Mouse (Mus musculus) CH12.LX (cell line): ENCODE results near the gene Taar6. TPM values are rescaled to one million over a fixed set of nuclear protein-coding genes. Genes with fewer than 3 reads are reported as not detected.

Experiments
- DNase-seq: peaks from one replicate; pipeline ENCODE4 v3.0.0-alpha.2; 2013; ENCODE audit errors: extremely low read depth
- H3K27ac ChIP-seq: 2 replicates; pipeline ENCODE4 v1.5.1; 2012; ENCODE audit warnings: low read depth, mild to moderate bottlenecking, control low read depth, moderate library complexity; ENCODE audit not compliant: insufficient read depth
- H3K27me3 ChIP-seq: replicated peaks from 2 replicates; pipeline ENCODE3; 2012; ENCODE audit warnings: inconsistent platforms
- H3K36me3 ChIP-seq, 2 experiments: replicated peaks in 1 of 2; 2 replicates each; pipeline versions ENCODE3 to v1.6.1; 2012; ENCODE audit warnings: inconsistent platforms in 1 of 2, low read length in 1 of 2, mild to moderate bottlenecking in 1 of 2, mixed read lengths in 1 of 2, moderate library complexity in 1 of 2; ENCODE audit not compliant: control insufficient read depth in 1 of 2, insufficient read depth in 1 of 2
- H3K4me1 ChIP-seq, 2 experiments: 2 replicates each; pipeline ENCODE4 v1.6.1; 2012; ENCODE audit warnings: inconsistent platforms in 1 of 2, moderate library complexity in 1 of 2; ENCODE audit not compliant: insufficient read depth in 2 of 2, control insufficient read depth in 1 of 2
- H3K4me2 ChIP-seq: 2 replicates; pipeline ENCODE4 v1.6.1; 2012; ENCODE audit warnings: low read depth, mild to moderate bottlenecking, control low read depth; ENCODE audit not compliant: poor library complexity, insufficient read depth, severe bottlenecking
- H3K4me3 ChIP-seq, 3 experiments: fragments of 150-350 bp in 1 of 3; sonication (generic) in 1 of 3; replicated peaks in 1 of 3; 2 replicates each; pipeline versions ENCODE3 to v1.5.1; 2011 to 2012; ENCODE audit warnings: low read depth in 2 of 3, low read length in 2 of 3, mild to moderate bottlenecking in 2 of 3, moderate library complexity in 2 of 3, control low read depth in 1 of 3, improper control_type of control experiment in 1 of 3, inconsistent platforms in 1 of 3, mixed read lengths in 1 of 3; ENCODE audit not compliant: poor library complexity in 1 of 3
- H3K79me2 ChIP-seq: replicated peaks from 2 replicates; pipeline ENCODE4 v1.6.1; 2012; ENCODE audit warnings: mild to moderate bottlenecking, moderate library complexity; ENCODE audit not compliant: control insufficient read depth, poor library complexity, insufficient read depth, severe bottlenecking; ENCODE audit errors: extremely low read depth
- H3K9ac ChIP-seq: 2 replicates; pipeline ENCODE4 v1.6.1; 2012; ENCODE audit warnings: low read depth, mild to moderate bottlenecking, control low read depth, moderate library complexity; ENCODE audit not compliant: insufficient read depth
- H3K9me3 ChIP-seq: replicated peaks from 2 replicates; pipeline ENCODE3; 2012; ENCODE audit warnings: low read length, inconsistent platforms, mixed read lengths
- CHD2 ChIP-seq: IDR thresholded peaks from 2 replicates; pipeline ENCODE4 v1.6.1; 2011; ENCODE audit warnings: low read length, improper control_type of control experiment
- EP300 ChIP-seq: IDR thresholded peaks from 2 replicates; pipeline ENCODE4 v1.6.1; 2011; ENCODE audit warnings: low read length, improper control_type of control experiment
- ETS1 ChIP-seq: conservative IDR thresholded peaks from 2 replicates; pipeline ENCODE4 v1.6.1; 2012; ENCODE audit warnings: low read depth, mild to moderate bottlenecking, inconsistent platforms, low read length, improper control_type of control experiment, moderate library complexity
- MAX ChIP-seq: IDR thresholded peaks from 2 replicates; pipeline ENCODE4 v1.6.1; 2011; ENCODE audit warnings: low read length, improper control_type of control experiment
- MXI1 ChIP-seq: IDR thresholded peaks from 2 replicates; pipeline ENCODE4 v1.6.1; 2011; ENCODE audit warnings: mild to moderate bottlenecking, low read depth, low read length, improper control_type of control experiment
- NELFE ChIP-seq: IDR thresholded peaks from 2 replicates; pipeline ENCODE4 v1.6.1; 2011; ENCODE audit warnings: low read depth, low read length, improper control_type of control experiment
- SIN3A ChIP-seq: IDR thresholded peaks from 2 replicates; pipeline ENCODE4 v1.6.1; 2012; ENCODE audit warnings: low read length, improper control_type of control experiment, inconsistent platforms
- ZKSCAN1 ChIP-seq: IDR thresholded peaks from 2 replicates; pipeline ENCODE4 v1.6.1; 2012; ENCODE audit warnings: low read depth, inconsistent platforms, low read length, improper control_type of control experiment, borderline replicate concordance
- dilution Hi-C: fragments of 300-500 bp; cut with MboI; formaldehyde crosslinking; loops from 2 replicates; pipeline ENCODE4 v1.14.3; 2020; ENCODE audit warnings: low sequenced_read_pairs; ENCODE audit not compliant: extremely low pct_unique_long_range_greater_than_20kb, extremely low pct_ligation_motif_present
- in situ Hi-C: fragments of 300-500 bp; cut with MboI; formaldehyde crosslinking; loops from 3 replicates; pipeline ENCODE4 v1.14.3; 2019; ENCODE audit warnings: low sequenced_read_pairs, low pct_ligation_motif_present, low pct_unique_long_range_greater_than_20kb, mixed read lengths
- polyA plus RNA-seq: library from polyadenylated mRNA; unstranded; fragments of >175 nt; gene quantifications from 2 replicates; pipeline ENCODE4 v1.2.1, GENCODE M21; 2012; ENCODE audit warnings: low read depth; ENCODE audit not compliant: insufficient read length
- total RNA-seq, 2 experiments: library from RNA; depleted of rRNA; stranded (reverse); fragments of 300-350 nt in 1 of 2; fragments of >200 nt in 1 of 2; gene quantifications; 2 replicates each; pipeline ENCODE4 v1.2.3; 2012 to 2014

The Taar6 gene
- total and polyA plus RNA-seq, 3 experiments, result not detected

DNA sequence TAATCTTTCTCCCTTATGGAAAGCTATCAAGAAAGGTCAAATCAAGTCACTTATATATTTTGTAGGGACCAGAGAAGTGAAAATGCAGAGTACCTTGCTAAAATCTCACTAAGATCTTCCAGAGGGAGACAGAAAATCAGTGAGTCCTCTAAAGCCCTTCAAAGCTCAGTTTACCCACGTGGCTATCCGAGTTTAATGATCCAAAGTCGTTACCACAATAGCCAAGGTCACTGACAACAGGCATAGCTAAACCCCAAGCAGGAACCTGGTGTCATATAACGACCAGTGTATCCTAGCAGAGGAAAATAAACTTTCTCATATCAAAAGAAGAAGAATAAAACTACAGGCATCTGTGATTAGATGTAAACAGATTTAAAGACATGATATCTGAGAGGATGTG is 47.8 kb downstream of the Taar6 start:
- no peak overlapping the region for H3K27ac ChIP-seq
- H3K9me3 ChIP-seq, result no peaks in the 10 kb centered on the region
- no peak overlapping the region for H3K4me2 ChIP-seq
- H3K4me1 ChIP-seq, result no peaks in the 10 kb centered on the region
- DNase-seq, result no peak
- no peaks in the 10 kb centered on the region for H3K36me3 ChIP-seq
- no peak overlapping the region for H3K4me3 ChIP-seq
- dilution Hi-C loops, result no loop called here
- H3K27me3 ChIP-seq, result no peaks in the 10 kb centered on the region
- no peaks in the 10 kb centered on the region for H3K79me2 ChIP-seq
- in situ Hi-C loops, result no loop called here
- no peak overlapping the region for H3K9ac ChIP-seq
- TF ChIP-seq CHD2 (no peak), MAX (no peak), ETS1 (no peak), ZKSCAN1 (no peak), NELFE (no peak), SIN3A (no peak), EP300 (no peak), MXI1 (no peak)

Other genes with a start within 250 kb of the Taar6 start
- gene Rps12, start 198.4 kb downstream of the Taar6 start, total RNA-seq (2012; rRNA removed), result 5,116 and 5,207 TPM in 2 replicates
- gene Rps12, start 198.4 kb downstream of the Taar6 start, total RNA-seq (2014; rRNA removed), result 4,147 and 4,213 TPM in 2 replicates
- gene Rps12, start 198.4 kb downstream of the Taar6 start, polyA plus RNA-seq, result 140 and 211 TPM in 2 replicates
- gene Slc18b1, start 188.7 kb downstream of the Taar6 start, total RNA-seq (2012; rRNA removed), result not detected in 2 replicates
- not detected in 2 replicates for gene Slc18b1, start 188.7 kb downstream of the Taar6 start, total RNA-seq (2014; rRNA removed)
- 0.18 TPM in 1 of 2 replicates, not detected in the other for gene Slc18b1, start 188.7 kb downstream of the Taar6 start, polyA plus RNA-seq
- gene Vnn3, start 134.2 kb downstream of the Taar6 start, total RNA-seq (2012; rRNA removed), result not detected in 2 replicates
- not detected in 2 replicates for gene Vnn3, start 134.2 kb downstream of the Taar6 start, total RNA-seq (2014; rRNA removed)
- not detected in 2 replicates for gene Vnn3, start 134.2 kb downstream of the Taar6 start, polyA plus RNA-seq
- gene Vnn1, start 91.0 kb downstream of the Taar6 start, total RNA-seq (2012; rRNA removed), result not detected in 2 replicates
- gene Vnn1, start 91.0 kb downstream of the Taar6 start, total RNA-seq (2014; rRNA removed), result not detected in 2 replicates
- gene Vnn1, start 91.0 kb downstream of the Taar6 start, polyA plus RNA-seq, result not detected in 2 replicates
- gene Taar1, start 65.3 kb downstream of the Taar6 start, total RNA-seq (2012; rRNA removed), result not detected in 2 replicates
- not detected in 2 replicates for gene Taar1, start 65.3 kb downstream of the Taar6 start, total RNA-seq (2014; rRNA removed)
- gene Taar1, start 65.3 kb downstream of the Taar6 start, polyA plus RNA-seq, result not detected in 2 replicates
- not detected in 2 replicates for gene Taar2, start 47.1 kb downstream of the Taar6 start, total RNA-seq (2012; rRNA removed)
- not detected in 2 replicates for gene Taar2, start 47.1 kb downstream of the Taar6 start, total RNA-seq (2014; rRNA removed)
- not detected in 2 replicates for gene Taar2, start 47.1 kb downstream of the Taar6 start, polyA plus RNA-seq
- gene Taar3, start 36.1 kb downstream of the Taar6 start, total RNA-seq (2012; rRNA removed), result not detected in 2 replicates
- gene Taar3, start 36.1 kb downstream of the Taar6 start, total RNA-seq (2014; rRNA removed), result not detected in 2 replicates
- gene Taar3, start 36.1 kb downstream of the Taar6 start, polyA plus RNA-seq, result not detected in 2 replicates
- not detected in 2 replicates for gene Taar4, start 25.2 kb downstream of the Taar6 start, total RNA-seq (2012; rRNA removed)
- not detected in 2 replicates for gene Taar4, start 25.2 kb downstream of the Taar6 start, total RNA-seq (2014; rRNA removed)
- gene Taar4, start 25.2 kb downstream of the Taar6 start, polyA plus RNA-seq, result not detected in 2 replicates
- gene Taar5, start 14.9 kb downstream of the Taar6 start, total RNA-seq (2012; rRNA removed), result not detected in 2 replicates
- not detected in 2 replicates for gene Taar5, start 14.9 kb downstream of the Taar6 start, total RNA-seq (2014; rRNA removed)
- gene Taar5, start 14.9 kb downstream of the Taar6 start, polyA plus RNA-seq, result not detected in 2 replicates
- not detected in 2 replicates for gene Taar7a, start 7.8 kb upstream of the Taar6 start, total RNA-seq (2012; rRNA removed)
- gene Taar7a, start 7.8 kb upstream of the Taar6 start, total RNA-seq (2014; rRNA removed), result not detected in 2 replicates
- not detected in 2 replicates for gene Taar7a, start 7.8 kb upstream of the Taar6 start, polyA plus RNA-seq
- not detected in 2 replicates for gene Taar7b, start 14.3 kb upstream of the Taar6 start, total RNA-seq (2012; rRNA removed)
- not detected in 2 replicates for gene Taar7b, start 14.3 kb upstream of the Taar6 start, total RNA-seq (2014; rRNA removed)
- not detected in 2 replicates for gene Taar7b, start 14.3 kb upstream of the Taar6 start, polyA plus RNA-seq
- gene Taar7d, start 41.6 kb upstream of the Taar6 start, total RNA-seq (2012; rRNA removed), result not detected in 2 replicates
- gene Taar7d, start 41.6 kb upstream of the Taar6 start, total RNA-seq (2014; rRNA removed), result not detected in 2 replicates
- not detected in 2 replicates for gene Taar7d, start 41.6 kb upstream of the Taar6 start, polyA plus RNA-seq
- gene Taar7e, start 52.0 kb upstream of the Taar6 start, total RNA-seq (2012; rRNA removed), result not detected in 2 replicates
- gene Taar7e, start 52.0 kb upstream of the Taar6 start, total RNA-seq (2014; rRNA removed), result not detected in 2 replicates
- not detected in 2 replicates for gene Taar7e, start 52.0 kb upstream of the Taar6 start, polyA plus RNA-seq
- gene Taar7f, start 63.9 kb upstream of the Taar6 start, total RNA-seq (2012; rRNA removed), result not detected in 2 replicates
- not detected in 2 replicates for gene Taar7f, start 63.9 kb upstream of the Taar6 start, total RNA-seq (2014; rRNA removed)
- not detected in 2 replicates for gene Taar7f, start 63.9 kb upstream of the Taar6 start, polyA plus RNA-seq
- not detected in 2 replicates for gene Taar8a, start 90.9 kb upstream of the Taar6 start, total RNA-seq (2012; rRNA removed)
- not detected in 2 replicates for gene Taar8a, start 90.9 kb upstream of the Taar6 start, total RNA-seq (2014; rRNA removed)
- not detected in 2 replicates for gene Taar8a, start 90.9 kb upstream of the Taar6 start, polyA plus RNA-seq
- gene Taar8b, start 106.6 kb upstream of the Taar6 start, total RNA-seq (2012; rRNA removed), result not detected in 2 replicates
- gene Taar8b, start 106.6 kb upstream of the Taar6 start, total RNA-seq (2014; rRNA removed), result not detected in 2 replicates
- not detected in 2 replicates for gene Taar8b, start 106.6 kb upstream of the Taar6 start, polyA plus RNA-seq
- gene Taar8c, start 116.3 kb upstream of the Taar6 start, total RNA-seq (2012; rRNA removed), result not detected in 2 replicates
- not detected in 2 replicates for gene Taar8c, start 116.3 kb upstream of the Taar6 start, total RNA-seq (2014; rRNA removed)
- gene Taar8c, start 116.3 kb upstream of the Taar6 start, polyA plus RNA-seq, result not detected in 2 replicates
- not detected in 2 replicates for gene Taar9, start 123.9 kb upstream of the Taar6 start, total RNA-seq (2012; rRNA removed)
- not detected in 2 replicates for gene Taar9, start 123.9 kb upstream of the Taar6 start, total RNA-seq (2014; rRNA removed)
- gene Taar9, start 123.9 kb upstream of the Taar6 start, polyA plus RNA-seq, result not detected in 2 replicates
- gene Stx7, start 163.7 kb upstream of the Taar6 start, total RNA-seq (2012; rRNA removed), result 92.8 and 117 TPM in 2 replicates
- 176 and 194 TPM in 2 replicates for gene Stx7, start 163.7 kb upstream of the Taar6 start, total RNA-seq (2014; rRNA removed)
- 102 TPM in 2 replicates for gene Stx7, start 163.7 kb upstream of the Taar6 start, polyA plus RNA-seq
- gene Moxd1, start 237.9 kb upstream of the Taar6 start, total RNA-seq (2012; rRNA removed), result not detected in 2 replicates
- gene Moxd1, start 237.9 kb upstream of the Taar6 start, total RNA-seq (2014; rRNA removed), result not detected in 2 replicates
- not detected in 2 replicates for gene Moxd1, start 237.9 kb upstream of the Taar6 start, polyA plus RNA-seq